Mouse (Mus musculus) skeletal muscle tissue, postnatal 0 days (tissue): ENCODE measurements around the gene Itm2c. TPM values are rescaled to one million over a fixed set of nuclear protein-coding genes. Genes with fewer than 3 reads are reported as not detected.

Source experiments
- polyA plus RNA-seq: library from polyadenylated mRNA; unstranded; fragments of >200 nt; fragmentation: Nextera tagmentation; extraction: Ambion mirVana; gene quantifications from 2 replicates; pipeline ENCODE4 v1.2.1, GENCODE M21; 2015

Gene Itm2c
- 80.7 and 95.8 TPM in 2 replicates for polyA plus RNA-seq

GRCm38 (mm10) chr1:85894231-85894747 is at the start of gene Itm2c:
TSS of gene Itm2c (plus strand) at chr1:85894281.

GRCm38 (mm10) chr1:85928057-85928687 is 34.1 kb downstream of the Itm2c start, which contains the start of gene 4933407L21Rik:
TSS of gene 4933407L21Rik (plus strand) at chr1:85928483.

Other genes with a start within 250 kb of the Itm2c start
- 6.3 and 6.8 TPM in 2 replicates for gene Sp100, start 244.3 kb upstream of the Itm2c start, polyA plus RNA-seq
- gene A630001G21Rik, start 115.6 kb upstream of the Itm2c start, polyA plus RNA-seq = 0.71 and 1.2 TPM in 2 replicates
- 18.2 and 20.4 TPM in 2 replicates for gene Cab39, start 100.8 kb upstream of the Itm2c start, polyA plus RNA-seq
- gene 4933407L21Rik, start 34.2 kb downstream of the Itm2c start, polyA plus RNA-seq = 1.1 and 1.4 TPM in 2 replicates
- 0.05 TPM in 1 of 2 replicates, not detected in the other for gene Gpr55, start 66.7 kb downstream of the Itm2c start, polyA plus RNA-seq
- not detected in 2 replicates for gene Spata3, start 122.5 kb downstream of the Itm2c start, polyA plus RNA-seq
- gene 2810459M11Rik, start 151.6 kb downstream of the Itm2c start, polyA plus RNA-seq = 0.12 TPM in 1 of 2 replicates, not detected in the other
- gene Psmd1, start 170.1 kb downstream of the Itm2c start, polyA plus RNA-seq = 116 and 118 TPM in 2 replicates
- gene Htr2b, start 217.7 kb downstream of the Itm2c start, polyA plus RNA-seq = 1.7 and 2.5 TPM in 2 replicates
- 0.19 TPM in 1 of 2 replicates, not detected in the other for gene Gm21972, start 239.4 kb downstream of the Itm2c start, polyA plus RNA-seq